Mouse (Mus musculus): Measurements from ENCODE around the gene Syce2. TPM values are rescaled to one million over a fixed set of nuclear protein-coding genes. Genes with fewer than 3 reads are reported as not detected.

Syce2 gene
- polyA plus RNA-seq, 1 experiment from 2014 or later, result 44.9 TPM

DNA sequence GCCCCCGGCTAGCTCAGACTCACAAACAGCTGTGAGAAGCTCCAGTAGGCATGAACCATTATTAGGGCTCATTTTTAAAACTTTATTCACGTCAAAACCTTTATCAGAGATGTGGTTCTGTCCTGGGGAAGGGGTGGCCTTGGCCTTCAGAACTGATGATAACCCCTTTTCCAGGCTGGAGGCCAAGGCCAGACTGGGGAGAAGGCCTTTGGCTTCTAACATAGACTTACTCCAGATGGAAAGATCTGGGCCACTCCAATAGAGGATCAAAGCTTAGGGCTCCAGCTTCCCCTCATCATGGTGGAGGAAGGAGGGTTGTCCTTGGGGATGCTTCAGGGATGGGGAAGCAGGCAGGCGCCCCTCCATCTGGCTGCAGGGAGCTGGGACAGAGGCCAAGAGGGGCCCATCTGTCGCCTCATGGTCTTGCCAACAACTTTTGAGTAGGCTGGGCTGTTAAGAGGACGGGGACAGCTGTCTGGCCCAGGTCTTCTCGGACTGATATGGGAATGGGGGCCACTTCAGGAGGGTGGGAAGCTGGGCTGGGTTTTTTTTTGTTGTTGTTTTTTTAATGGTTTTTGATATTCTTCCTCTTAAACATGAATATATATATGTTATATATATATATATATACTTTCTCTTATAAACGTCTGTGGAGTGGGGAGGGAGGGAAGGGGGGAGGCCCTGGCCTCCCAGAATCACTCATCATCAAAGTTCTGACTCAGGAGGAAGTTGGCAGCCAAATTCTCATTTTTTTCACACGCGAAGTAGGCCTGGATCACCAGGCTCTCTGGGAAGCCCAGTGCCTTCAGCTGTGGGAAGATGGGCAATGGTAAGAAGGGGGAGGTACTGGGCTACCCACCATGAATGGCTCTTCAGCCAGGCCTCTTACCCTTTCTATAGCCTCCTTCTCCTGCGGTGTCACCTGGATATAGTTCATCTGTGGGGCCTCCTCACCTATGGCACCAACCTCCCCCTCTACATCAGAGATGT lies 36.8 kb upstream of the Syce2 start:
- WGBS, result 82% methylated on average over 10 of the region's 10 CpGs
- ATAC-seq (ENCODE audit: low FRiP score, low read depth), result no peak
- H3K4me2 ChIP-seq (replicated peaks), result no peak overlapping the region
- peaks cover 21% of the 10 kb centered on the region for H3K4me1 ChIP-seq
- H3K9ac ChIP-seq (replicated peaks), result no peak overlapping the region; the same call in 1 of the 2 replicates
- H3K9me3 ChIP-seq, result no peaks in the 10 kb centered on the region
- no peak overlapping the region for H3K4me3 ChIP-seq
- H3K36me3 ChIP-seq, result peaks cover 54% of the 10 kb centered on the region
- H3K27ac ChIP-seq (replicated peaks), result peak overlapping the region; percentile 26; the same call in 1 of the 2 replicates
- H3K27me3 ChIP-seq, result no peaks in the 10 kb centered on the region

GRCm38 (mm10) chr8:84837149-84837911 lies 34.6 kb upstream of the Syce2 start:
- no peaks in the 10 kb centered on the region for H3K9me3 ChIP-seq
- H3K36me3 ChIP-seq, result peaks cover 66% of the 10 kb centered on the region
- 73% methylated on average over 8 of the region's 8 CpGs for WGBS
- no peaks in the 10 kb centered on the region for H3K27me3 ChIP-seq
- peaks cover 21% of the 10 kb centered on the region for H3K4me1 ChIP-seq
- H3K4me3 ChIP-seq, result 0 out of 2 replicates have a peak overlapping the region, but pooled peaks have one; percentile 8
- ATAC-seq (ENCODE audit: low FRiP score, low read depth), result no peak
- no peak overlapping the region for H3K9ac ChIP-seq (replicated peaks)
- H3K4me2 ChIP-seq (replicated peaks), result no peak overlapping the region
- no peak overlapping the region for H3K27ac ChIP-seq (replicated peaks)

DNA sequence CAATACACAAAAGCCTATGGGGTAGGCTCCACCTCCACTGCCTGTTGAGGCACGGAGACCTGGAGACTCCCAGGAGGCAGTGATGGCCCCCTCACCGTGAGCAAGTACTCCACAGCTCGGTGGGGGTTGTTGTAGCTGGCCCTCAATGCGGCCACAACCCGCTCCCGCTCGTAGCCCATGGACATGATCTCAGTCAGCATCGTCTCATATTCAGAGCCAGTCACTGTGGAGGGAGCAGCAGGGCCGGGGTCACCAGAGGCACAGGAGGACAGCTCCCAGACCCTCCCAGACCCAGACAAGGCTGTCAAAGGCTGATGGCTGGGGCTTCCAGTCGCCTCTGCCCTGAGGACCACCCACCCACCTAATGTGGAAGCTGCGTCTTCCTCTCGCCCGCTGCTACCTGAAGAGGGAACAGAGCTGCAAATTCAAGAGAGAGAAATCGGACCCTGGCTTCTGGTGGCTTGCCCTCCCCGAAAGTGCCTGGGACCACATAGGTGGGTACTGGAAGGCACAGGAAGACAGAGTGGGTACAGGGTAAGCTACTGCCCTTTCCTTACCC lies 33.9 kb upstream of the Syce2 start:
- Histone ChIP-seq H3K36me3 (peaks cover 72% of the 10 kb centered on the region), H3K27me3 (no peaks in the 10 kb centered on the region), H3K4me1 (peaks cover 17% of the 10 kb centered on the region), H3K9ac (replicated peaks) (no peak overlapping the region), H3K27ac (replicated peaks) (no peak overlapping the region), H3K4me3 (peak overlapping the region; percentile 8; the same call in 1 of the 2 replicates), H3K4me2 (replicated peaks) (no peak overlapping the region), H3K9me3 (no peaks in the 10 kb centered on the region)
- no peak for ATAC-seq (ENCODE audit: low FRiP score, low read depth)
- 85% methylated on average over 15 of the region's 15 CpGs for WGBS

GRCm38 (mm10) chr8:84838513-84838912 lies 33.4 kb upstream of the Syce2 start:
- Histone ChIP-seq H3K27me3 (no peaks in the 10 kb centered on the region), H3K9ac (replicated peaks) (no peak overlapping the region), H3K36me3 (peaks cover 77% of the 10 kb centered on the region), H3K9me3 (no peaks in the 10 kb centered on the region), H3K27ac (replicated peaks) (no peak overlapping the region), H3K4me2 (replicated peaks) (no peak overlapping the region), H3K4me1 (peaks cover 15% of the 10 kb centered on the region), H3K4me3 (no peak overlapping the region)
- no peak for ATAC-seq (ENCODE audit: low FRiP score, low read depth)
- 88% methylated on average over 5 of the region's 5 CpGs for WGBS

DNA sequence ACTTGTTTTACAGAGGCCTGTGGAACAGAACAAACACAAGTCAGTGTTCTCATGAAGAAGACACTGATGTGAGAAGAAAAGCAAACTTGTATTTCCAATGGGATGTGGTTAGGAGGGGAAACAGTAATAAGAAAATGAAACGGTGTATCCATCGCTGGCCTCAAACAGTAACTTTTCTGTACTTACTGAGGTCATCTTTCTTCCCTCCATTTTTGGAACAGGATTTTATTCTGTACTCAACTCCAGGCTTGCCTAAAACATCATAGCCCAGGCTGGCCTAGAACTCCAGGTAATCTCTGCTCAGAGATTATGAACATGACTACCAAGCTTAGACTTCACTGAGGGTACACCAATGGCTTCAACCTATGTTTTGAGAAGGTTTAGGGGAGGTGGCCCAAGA lies 32.5 kb upstream of the Syce2 start:
- Histone ChIP-seq H3K4me3 (peak overlapping the region; percentile 94), H3K4me1 (peaks cover 20% of the 10 kb centered on the region), H3K27me3 (no peaks in the 10 kb centered on the region), H3K9ac (replicated peaks) (peak overlapping the region; percentile 93; the same call in 1 of the 2 replicates), H3K9me3 (no peaks in the 10 kb centered on the region), H3K4me2 (replicated peaks) (peak overlapping the region; percentile 74), H3K36me3 (peaks cover 77% of the 10 kb centered on the region), H3K27ac (replicated peaks) (no peak overlapping the region)
- no peak for ATAC-seq (ENCODE audit: low FRiP score, low read depth)
- WGBS, result 96% methylated on average over 2 of the region's 2 CpGs

DNA sequence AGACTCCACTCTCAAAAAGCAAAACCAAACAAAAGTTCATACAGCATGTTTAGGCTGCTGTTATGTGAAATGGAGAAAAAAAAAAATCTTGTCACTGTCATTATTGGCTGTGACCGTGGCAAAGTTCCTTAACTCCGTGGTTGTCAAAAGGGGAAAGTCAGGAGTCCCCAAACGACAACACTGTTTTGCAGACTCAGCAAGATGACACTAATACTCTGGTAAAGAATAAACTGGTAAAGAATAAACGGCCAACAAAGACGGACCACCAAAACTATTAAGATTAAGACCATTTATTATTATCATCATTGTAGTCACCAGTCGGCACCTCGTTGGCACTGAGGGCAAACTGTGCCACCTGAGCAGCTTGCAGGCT lies 32.0 kb upstream of the Syce2 start:
- no peaks in the 10 kb centered on the region for H3K9me3 ChIP-seq
- peaks cover 20% of the 10 kb centered on the region for H3K4me1 ChIP-seq
- 3% methylated on average over 7 of the region's 7 CpGs for WGBS
- H3K9ac ChIP-seq (replicated peaks), result peak overlapping the region; percentile 93
- H3K4me3 ChIP-seq, result peak overlapping the region; percentile 94
- H3K4me2 ChIP-seq (replicated peaks), result peak overlapping the region; percentile 74
- H3K36me3 ChIP-seq, result peaks cover 77% of the 10 kb centered on the region
- no peaks in the 10 kb centered on the region for H3K27me3 ChIP-seq
- peak overlapping the region; percentile 86 for H3K27ac ChIP-seq (replicated peaks)
- ATAC-seq (ENCODE audit: low FRiP score, low read depth), result no peak

DNA sequence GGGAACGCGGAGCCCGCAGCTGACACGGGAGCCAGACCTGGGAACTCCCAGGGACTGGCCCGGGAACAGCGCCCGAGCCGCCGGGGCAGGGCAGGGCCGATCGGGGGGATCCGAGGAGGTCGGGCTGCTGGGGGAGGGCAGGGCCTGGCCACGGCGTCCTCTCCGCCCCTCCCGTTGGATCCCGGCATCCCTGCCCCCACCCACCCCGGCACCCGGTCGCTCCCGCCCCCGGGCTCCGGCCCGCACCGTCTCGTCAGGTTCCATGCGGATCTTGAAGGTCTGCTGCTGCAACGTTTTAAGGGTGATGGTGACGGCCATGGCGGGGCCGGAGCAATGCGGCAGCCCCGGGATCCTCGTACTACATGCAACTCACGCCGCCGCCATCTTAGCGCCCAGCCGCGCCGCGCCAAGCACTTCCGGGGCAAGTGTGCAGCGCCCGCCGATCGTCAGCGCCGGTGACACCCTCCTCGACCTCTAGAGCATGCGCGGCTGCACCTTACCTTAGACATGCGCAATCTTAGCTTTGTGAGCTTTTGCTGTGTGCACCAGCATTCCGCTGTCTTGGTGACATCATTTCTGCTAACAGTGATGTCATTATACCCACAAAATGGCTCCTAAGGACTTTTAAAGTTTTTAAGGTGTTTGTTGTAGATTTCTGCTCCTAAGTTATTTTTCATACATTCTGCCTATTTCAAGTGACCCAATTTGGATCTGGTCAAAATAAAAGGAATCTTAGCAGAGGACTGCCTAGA lies 31.5 kb upstream of the Syce2 start, which contains the start of gene Rad23a:
TSS of gene Rad23a (minus strand) at position 418 of the 752 bp plus-strand sequence.
- H3K36me3 ChIP-seq, result peaks cover 76% of the 10 kb centered on the region

DNA sequence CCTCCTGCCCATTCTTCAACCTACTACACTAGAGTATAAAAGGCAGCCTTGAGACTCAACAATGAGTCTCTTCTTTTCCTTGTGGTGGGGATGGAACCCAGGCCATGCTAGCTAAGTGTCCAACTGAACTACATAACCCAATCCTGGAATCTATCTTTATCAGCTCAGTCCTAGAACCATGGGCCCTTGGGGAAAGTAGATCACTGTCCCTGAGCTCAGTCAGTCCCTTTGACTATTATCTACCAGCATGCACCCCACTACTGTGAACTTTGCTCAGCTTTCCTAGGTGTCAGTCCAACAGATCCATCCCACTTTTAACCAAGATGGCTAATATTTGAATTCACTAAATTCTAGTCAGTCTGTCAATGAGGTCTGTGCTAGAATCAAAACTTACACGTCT lies 30.4 kb upstream of the Syce2 start:
- peaks cover 65% of the 10 kb centered on the region for H3K36me3 ChIP-seq

More for the DNA sequence above, 31.5 kb upstream of the Syce2 start, which contains the start of gene Rad23a:
- peak within 1 kb of the TSS; percentile 94 for H3K4me3 ChIP-seq
- ATAC-seq (ENCODE audit: low FRiP score, low read depth), result peak; percentile 96
- H3K9me3 ChIP-seq, result no peaks in the 10 kb centered on the region
- peaks cover 26% of the 10 kb centered on the region for H3K4me1 ChIP-seq
- H3K27me3 ChIP-seq, result no peaks in the 10 kb centered on the region
- H3K4me2 ChIP-seq (replicated peaks), result peak within 1 kb of the TSS; percentile 74
- under 1% methylated on average over 46 of the region's 55 CpGs for WGBS
- H3K27ac ChIP-seq (replicated peaks), result peak within 1 kb of the TSS; percentile 86
- peak within 1 kb of the TSS; percentile 93 for H3K9ac ChIP-seq (replicated peaks)

DNA sequence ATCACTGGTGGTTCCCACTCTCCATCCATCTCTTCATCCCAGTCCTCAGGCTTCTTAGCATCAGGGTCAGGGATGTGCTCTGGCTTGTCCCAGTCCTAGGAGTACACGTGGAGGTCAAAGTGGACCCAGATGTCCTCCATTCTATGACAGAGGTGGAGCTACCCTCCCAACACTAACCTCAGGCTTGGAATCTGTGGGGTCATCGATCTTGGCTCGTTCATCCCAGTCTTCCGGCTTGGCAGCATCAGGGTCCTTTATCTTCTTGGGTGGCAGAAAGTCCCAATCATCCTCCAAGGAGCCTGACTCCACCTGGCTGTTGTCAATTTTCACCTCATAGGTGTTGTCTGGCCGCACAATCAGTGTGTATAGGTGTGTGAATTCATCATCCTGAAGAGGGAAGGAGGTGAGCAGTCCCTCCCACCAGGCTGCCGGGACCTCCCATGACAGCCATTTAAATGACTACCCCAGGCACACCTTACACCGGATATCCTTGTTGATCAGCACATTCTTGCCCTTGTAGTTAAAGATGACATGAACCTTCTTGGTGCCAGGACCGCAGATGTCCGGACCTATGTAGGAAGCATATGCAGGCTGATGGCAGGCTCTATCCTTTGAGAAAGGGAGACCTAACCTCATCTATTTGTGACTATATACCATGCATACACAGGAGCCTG lies 27.4 kb upstream of the Syce2 start:
- Histone ChIP-seq H3K27me3 (no peaks in the 10 kb centered on the region), H3K4me1 (peaks cover 35% of the 10 kb centered on the region), H3K36me3 (peaks cover 40% of the 10 kb centered on the region), H3K4me2 (replicated peaks) (peak overlapping the region; percentile 83), H3K9ac (replicated peaks) (peak overlapping the region; percentile 95; the same call in 1 of the 2 replicates), H3K9me3 (no peaks in the 10 kb centered on the region), H3K27ac (replicated peaks) (0 out of 2 replicates have a peak overlapping the region, but pooled peaks have one; percentile 3), H3K4me3 (peak overlapping the region; percentile 94)
- WGBS, result 87% methylated on average over 9 of the region's 9 CpGs
- ATAC-seq (ENCODE audit: low FRiP score, low read depth), result no peak

More for the DNA sequence above, 30.4 kb upstream of the Syce2 start:
- ATAC-seq (ENCODE audit: low FRiP score, low read depth), result no peak
- no peak overlapping the region for H3K4me3 ChIP-seq
- H3K4me2 ChIP-seq (replicated peaks), result no peak overlapping the region
- H3K9me3 ChIP-seq, result no peaks in the 10 kb centered on the region
- 84% methylated on average over 1 of the region's 1 CpGs for WGBS
- no peak overlapping the region for H3K9ac ChIP-seq (replicated peaks)
- H3K27me3 ChIP-seq, result no peaks in the 10 kb centered on the region
- peaks cover 29% of the 10 kb centered on the region for H3K4me1 ChIP-seq
- no peak overlapping the region for H3K27ac ChIP-seq (replicated peaks)

DNA sequence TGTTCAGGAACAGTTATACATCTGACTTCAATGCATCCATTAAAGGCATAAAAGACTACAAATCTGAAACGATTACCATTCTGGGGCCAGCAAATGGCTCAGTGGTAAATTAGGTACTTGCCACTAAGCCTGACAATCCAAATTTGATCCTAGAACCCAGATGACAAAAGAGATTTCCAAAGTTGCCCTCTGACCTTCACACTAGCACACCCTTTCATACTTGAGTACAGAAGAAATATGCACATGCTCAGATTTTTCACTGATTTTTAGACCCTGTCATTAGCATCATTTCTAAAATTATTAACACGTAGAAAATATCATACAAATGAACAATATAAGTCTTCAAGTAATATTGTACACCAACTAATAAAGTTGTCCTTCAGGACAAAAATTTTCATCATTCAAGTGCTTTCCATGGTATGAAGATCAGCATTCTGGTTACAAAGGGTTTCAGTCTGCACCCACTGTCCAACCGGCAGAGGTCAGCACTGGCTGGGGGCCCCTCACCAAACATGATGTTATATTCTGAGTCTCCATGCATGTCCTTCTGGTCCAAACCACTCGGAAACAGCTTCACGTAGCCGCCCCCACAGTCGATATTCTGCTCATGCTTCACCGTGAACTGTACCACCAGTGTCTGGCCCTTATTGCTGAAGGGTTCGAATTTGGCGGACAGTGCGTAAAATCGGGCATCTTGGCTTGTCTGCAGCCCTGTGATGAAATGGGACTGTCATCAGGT lies 26.4 kb upstream of the Syce2 start:
- Histone ChIP-seq H3K27ac (replicated peaks) (peak overlapping the region; percentile 83), H3K4me1 (peaks cover 31% of the 10 kb centered on the region), H3K4me3 (peak overlapping the region; percentile 94), H3K9me3 (no peaks in the 10 kb centered on the region), H3K4me2 (replicated peaks) (peak overlapping the region; percentile 83), H3K36me3 (peaks cover 40% of the 10 kb centered on the region), H3K27me3 (no peaks in the 10 kb centered on the region), H3K9ac (replicated peaks) (peak overlapping the region; percentile 95)
- 17% methylated on average over 12 of the region's 12 CpGs for WGBS
- ATAC-seq (ENCODE audit: low FRiP score, low read depth), result no peak
